Mouse (Mus musculus) kidney, postnatal 0 days (tissue): ENCODE measurements around the gene Gmppb. TPM values are rescaled to one million over a fixed set of nuclear protein-coding genes. Genes with fewer than 3 reads are reported as not detected.
"Not testable (repeated sequence)": the region's sequence is repeated elsewhere in the genome, so short reads cannot be mapped to it uniquely, and the experiment has no call there.

Experiments
- ATAC-seq: fragments of 200-750 bp; cut with Nextera tagmentation; replicated peaks from 2 replicates; pipeline ENCODE4 v1.8.0; 2017; ENCODE audit warnings: low read depth, moderate number of reproducible peaks, moderate TSS enrichment, moderate library complexity; ENCODE audit not compliant: low FRiP score
- DNase-seq: peaks from one replicate; pipeline ENCODE4 v3.0.0-alpha.2; 2016; ENCODE audit warnings: low spot score
- H3K27ac ChIP-seq: fragments of 300-500 bp; sonication (generic); 2 replicates; pipeline ENCODE4 v1.5.1; 2014; ENCODE audit warnings: mild to moderate bottlenecking
- H3K27me3 ChIP-seq: fragments of 300-500 bp; sonication (generic); 2 replicates; pipeline ENCODE4 v1.6.1; 2014; ENCODE audit warnings: low read length, mixed read lengths; ENCODE audit not compliant: insufficient read depth
- H3K36me3 ChIP-seq: fragments of 300-500 bp; sonication (generic); 2 replicates; pipeline ENCODE4 v1.6.1; 2014; ENCODE audit warnings: low read length, mixed read lengths; ENCODE audit not compliant: insufficient read depth
- H3K4me1 ChIP-seq: fragments of 300-500 bp; sonication (generic); replicated peaks from 2 replicates; pipeline ENCODE4 v1.6.1; 2014; ENCODE audit warnings: antibody characterized with exemption, low read length, mixed read lengths; ENCODE audit not compliant: insufficient read depth
- H3K4me2 ChIP-seq: fragments of 300-500 bp; sonication (generic); 2 replicates; pipeline ENCODE4 v1.6.1; 2014; ENCODE audit warnings: mild to moderate bottlenecking, low read length, moderate library complexity, mixed read lengths
- H3K4me3 ChIP-seq: fragments of 300-500 bp; sonication (generic); replicated peaks from 2 replicates; pipeline ENCODE4 v1.5.1; 2014; ENCODE audit warnings: low read depth, low read length
- H3K9ac ChIP-seq: fragments of 300-500 bp; sonication (generic); 2 replicates; pipeline ENCODE4 v1.6.1; 2014; ENCODE audit warnings: low read depth, low read length
- H3K9me3 ChIP-seq: fragments of 300-500 bp; sonication (generic); replicated peaks from 2 replicates; pipeline ENCODE4 v1.6.1; 2016; ENCODE audit warnings: low read length, inconsistent platforms, mixed read lengths
- CTCF ChIP-seq: IDR thresholded peaks from 2 replicates; pipeline ENCODE4 v1.5.1; 2016; ENCODE audit warnings: antibody characterized with exemption, low read depth, mild to moderate bottlenecking, moderate library complexity
- WGBS: fragments of 180-500 bp; shearing (Covaris S2); extraction: QIAGEN DNeasy Blood & Tissue Kit; methylation state at CpG from one replicate; pipeline ENCODE4 v1.1.7; 2014; 5-methylcytosine and 5-hydroxymethylcytosine counted together
- polyA plus RNA-seq: library from polyadenylated mRNA; unstranded; fragments of >200 nt; fragmentation: Nextera tagmentation; extraction: Ambion mirVana; gene quantifications from 2 replicates; pipeline ENCODE4 v1.2.1, GENCODE M21; 2015

Gmppb gene
- polyA plus RNA-seq, 1 experiment from 2014 or later, result 23.2 TPM

- not testable (repeated sequence) for H3K27me3 ChIP-seq
- TF ChIP-seq CTCF, result peak; percentile 35
These were observed 35.5 kb upstream of the Gmppb start for GRCm38 (mm10) chr9:108013577-108013976.

GRCm38 (mm10) chr9:108017127-108017526 lies 31.9 kb upstream of the Gmppb start:
- H3K27ac ChIP-seq, result no peak overlapping the region
- no peak overlapping the region for H3K4me3 ChIP-seq
- H3K4me1 ChIP-seq, result 0 out of 2 replicates have a peak, but pooled peaks cover 6% of the 10 kb centered on the region
- H3K9ac ChIP-seq, result no peak overlapping the region
- ATAC-seq, result no peak
- H3K27me3 ChIP-seq, result no peaks in the 10 kb centered on the region
- no peak for DNase-seq
- 81% methylated on average over 3 of the region's 3 CpGs for WGBS
- 0 out of 2 replicates have a peak, but pooled peaks cover 9% of the 10 kb centered on the region for H3K36me3 ChIP-seq
- no peak overlapping the region for H3K4me2 ChIP-seq
- no peak for TF ChIP-seq CTCF
- no peaks in the 10 kb centered on the region for H3K9me3 ChIP-seq

More at GRCm38 (mm10) chr9:108013577-108013976, 35.5 kb upstream of the Gmppb start:
- not testable (repeated sequence) for ATAC-seq, H3K27ac ChIP-seq, H3K4me1 ChIP-seq, H3K9ac ChIP-seq, DNase-seq, H3K4me3 ChIP-seq, H3K36me3 ChIP-seq, H3K4me2 ChIP-seq, H3K9me3 ChIP-seq
- 91% methylated on average over 2 of the region's 2 CpGs for WGBS

GRCm38 (mm10) chr9:108020741-108021140 lies 28.3 kb upstream of the Gmppb start:
- no peak for DNase-seq
- no peak for TF ChIP-seq CTCF
- Histone ChIP-seq H3K27me3 (no peaks in the 10 kb centered on the region), H3K4me2 (no peak overlapping the region), H3K36me3 (peaks cover 15% of the 10 kb centered on the region; the same call in 1 of the 2 replicates), H3K27ac (peak overlapping the region; percentile 47; the same call in 1 of the 2 replicates), H3K4me3 (no peak overlapping the region), H3K9me3 (no peaks in the 10 kb centered on the region), H3K4me1 (0 out of 2 replicates have a peak, but pooled peaks cover 6% of the 10 kb centered on the region), H3K9ac (no peak overlapping the region)
- no peak for ATAC-seq
- 76% methylated on average over 1 of the region's 1 CpGs for WGBS

GRCm38 (mm10) chr9:108023216-108023615 lies 25.8 kb upstream of the Gmppb start:
- no peaks in the 10 kb centered on the region for H3K27me3 ChIP-seq
- no peak for TF ChIP-seq CTCF
- ATAC-seq, result no peak
- 91% methylated on average over 3 of the region's 3 CpGs for WGBS
- H3K36me3 ChIP-seq, result peaks cover 25% of the 10 kb centered on the region
- no peak overlapping the region for H3K27ac ChIP-seq
- 0 out of 2 replicates have a peak, but pooled peaks cover 6% of the 10 kb centered on the region for H3K4me1 ChIP-seq
- no peak overlapping the region for H3K4me2 ChIP-seq
- H3K4me3 ChIP-seq, result no peak overlapping the region
- H3K9ac ChIP-seq, result no peak overlapping the region
- H3K9me3 ChIP-seq, result no peaks in the 10 kb centered on the region
- DNase-seq, result no peak

- 91% methylated on average over 3 of the region's 3 CpGs for WGBS
- no peak overlapping the region for H3K4me3 ChIP-seq
- no peak for ATAC-seq
- H3K9ac ChIP-seq, result no peak overlapping the region
- H3K27me3 ChIP-seq, result no peaks in the 10 kb centered on the region
- no peak overlapping the region for H3K4me2 ChIP-seq
- peak; percentile 15 for DNase-seq
- peak; percentile 49 for TF ChIP-seq CTCF
- H3K27ac ChIP-seq, result no peak overlapping the region
- H3K4me1 ChIP-seq, result no peaks in the 10 kb centered on the region
- no peaks in the 10 kb centered on the region for H3K9me3 ChIP-seq
- H3K36me3 ChIP-seq, result peaks cover 25% of the 10 kb centered on the region
These were observed 22.5 kb upstream of the Gmppb start for GRCm38 (mm10) chr9:108026584-108026983.

GRCm38 (mm10) chr9:108027867-108028266 lies 21.2 kb upstream of the Gmppb start:
- DNase-seq (no peak), ATAC-seq (no peak)
- no peak overlapping the region for H3K4me3 ChIP-seq
- H3K27me3 ChIP-seq, result no peaks in the 10 kb centered on the region
- peak; percentile 3; the same call in 1 of the 2 replicates for TF ChIP-seq CTCF
- no peaks in the 10 kb centered on the region for H3K9me3 ChIP-seq
- H3K27ac ChIP-seq, result no peak overlapping the region
- no peak overlapping the region for H3K9ac ChIP-seq
- no peaks in the 10 kb centered on the region for H3K4me1 ChIP-seq
- 98% methylated on average over 3 of the region's 3 CpGs for WGBS
- peaks cover 34% of the 10 kb centered on the region for H3K36me3 ChIP-seq
- no peak overlapping the region for H3K4me2 ChIP-seq

GRCm38 (mm10) chr9:108032126-108032525 lies 16.9 kb upstream of the Gmppb start:
- H3K4me3 ChIP-seq, result no peak overlapping the region
- H3K27me3 ChIP-seq, result no peaks in the 10 kb centered on the region
- ATAC-seq, result no peak
- DNase-seq, result no peak
- H3K9ac ChIP-seq, result no peak overlapping the region
- H3K36me3 ChIP-seq, result peaks cover 34% of the 10 kb centered on the region
- WGBS, result 93% methylated on average over 5 of the region's 5 CpGs
- H3K4me1 ChIP-seq, result no peaks in the 10 kb centered on the region
- H3K27ac ChIP-seq, result no peak overlapping the region
- no peak overlapping the region for H3K4me2 ChIP-seq
- H3K9me3 ChIP-seq, result no peaks in the 10 kb centered on the region
- TF ChIP-seq CTCF, result no peak
